Mouse (Mus musculus) stomach, postnatal 0 days (tissue): ENCODE data around the gene Agtpbp1.

Source experiments
- CTCF ChIP-seq: IDR thresholded peaks from 2 replicates; pipeline ENCODE4 v1.5.1; 2016; ENCODE audit warnings: antibody characterized with exemption, low read depth, mild to moderate bottlenecking, moderate library complexity
- EP300 ChIP-seq: optimal IDR thresholded peaks from 2 replicates; pipeline ENCODE3; 2016; ENCODE audit warnings: antibody characterized with exemption

- TF ChIP-seq CTCF, result no peak
- TF ChIP-seq EP300, result no peak
Observed at GRCm38 (mm10) chr13:59521271-59522064, 63.6 kb downstream of the Agtpbp1 start.
